Mouse (Mus musculus) liver, embryonic 15.5 days (tissue): ENCODE results near the gene Fam43b. TPM values are rescaled to one million over a fixed set of nuclear protein-coding genes. Genes with fewer than 3 reads are reported as not detected.
A peak's percentile ranks its signal among the peaks of the same experiment; 100 is the strongest.

Experiments
- ATAC-seq: fragments of 200-750 bp; cut with Nextera tagmentation; 2 replicates; pipeline ENCODE4 v1.8.0; 2017; ENCODE audit warnings: moderate number of reproducible peaks, mild to moderate bottlenecking, moderate library complexity; ENCODE audit not compliant: insufficient read depth
- H3K27ac ChIP-seq: fragments of 300-500 bp; sonication (generic); replicated peaks from 2 replicates; pipeline ENCODE4 v1.5.1; 2015; ENCODE audit warnings: mild to moderate bottlenecking, inconsistent platforms
- H3K27me3 ChIP-seq: fragments of 300-500 bp; sonication (generic); 2 replicates; pipeline ENCODE4 v1.6.1; 2015; ENCODE audit warnings: mild to moderate bottlenecking, inconsistent platforms
- H3K36me3 ChIP-seq: fragments of 300-500 bp; sonication (generic); replicated peaks from 2 replicates; pipeline ENCODE4 v1.6.1; 2015; ENCODE audit warnings: moderate library complexity, mild to moderate bottlenecking, inconsistent platforms
- H3K4me1 ChIP-seq: fragments of 300-500 bp; sonication (generic); replicated peaks from 2 replicates; pipeline ENCODE4 v1.6.1; 2015; ENCODE audit warnings: inconsistent platforms
- H3K4me2 ChIP-seq: fragments of 300-500 bp; sonication (generic); 2 replicates; pipeline ENCODE4 v1.6.1; 2015; ENCODE audit warnings: moderate library complexity, mild to moderate bottlenecking, inconsistent platforms
- H3K4me3 ChIP-seq: fragments of 300-500 bp; sonication (generic); replicated peaks from 2 replicates; pipeline ENCODE4 v1.5.1; 2015; ENCODE audit warnings: mild to moderate bottlenecking, inconsistent platforms
- H3K9ac ChIP-seq: fragments of 300-500 bp; sonication (generic); 2 replicates; pipeline ENCODE4 v1.6.1; 2015; ENCODE audit warnings: moderate library complexity, mild to moderate bottlenecking, inconsistent platforms
- H3K9me3 ChIP-seq: fragments of 300-500 bp; sonication (generic); replicated peaks from 2 replicates; pipeline ENCODE4 v1.6.1; 2016; ENCODE audit warnings: inconsistent platforms
- WGBS: fragments of 180-500 bp; shearing (Covaris S2); methylation state at CpG from one replicate; pipeline ENCODE4 v1.1.7; 2015; ENCODE audit warnings: mixed read lengths; ENCODE audit not compliant: insufficient replicate concordance; 5-methylcytosine and 5-hydroxymethylcytosine counted together
- polyA plus RNA-seq: library from polyadenylated mRNA; unstranded; fragments of >200 nt; fragmentation: Nextera tagmentation; extraction: Ambion mirVana; gene quantifications from 2 replicates; pipeline ENCODE4 v1.2.1, GENCODE M21; 2015

Gene Fam43b
- polyA plus RNA-seq, 1 experiment from 2014 or later = not detected

GRCm38 (mm10) chr4:138383789-138384188 lies 12.5 kb downstream of the Fam43b start:
- Histone ChIP-seq H3K4me1 (no peaks in the 10 kb centered on the region), H3K4me2 (no peak overlapping the region), H3K9ac (no peak overlapping the region), H3K4me3 (no peak overlapping the region), H3K9me3 (no peaks in the 10 kb centered on the region), H3K27ac (no peak overlapping the region), H3K36me3 (no peaks in the 10 kb centered on the region), H3K27me3 (no peaks in the 10 kb centered on the region)
- 45% methylated on average over 4 of the region's 4 CpGs for WGBS
- ATAC-seq = no peak

DNA sequence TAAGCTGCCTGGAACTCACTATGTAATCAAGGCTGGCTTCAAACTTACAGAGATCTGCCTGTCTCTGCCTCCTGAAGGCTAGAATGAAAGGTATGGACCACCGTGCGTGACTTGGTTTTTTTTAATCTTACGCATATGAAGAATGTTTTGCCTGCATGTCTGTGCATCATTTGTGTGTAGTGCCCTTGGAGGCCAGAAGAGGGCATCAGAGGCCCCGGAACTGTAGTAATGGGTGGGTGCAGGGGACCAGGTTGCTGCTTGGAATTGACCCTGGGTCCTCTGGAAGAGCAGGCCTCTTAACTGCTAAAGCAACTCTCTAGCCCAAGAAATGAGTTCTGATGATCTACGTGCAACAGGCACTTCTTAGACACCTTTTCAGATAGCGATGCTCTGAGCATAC lies 13.9 kb downstream of the Fam43b start:
- H3K36me3 ChIP-seq = no peaks in the 10 kb centered on the region
- WGBS = 67% methylated on average over 6 of the region's 6 CpGs
- no peak overlapping the region for H3K27ac ChIP-seq
- H3K9ac ChIP-seq = no peak overlapping the region
- H3K4me2 ChIP-seq = no peak overlapping the region
- H3K4me1 ChIP-seq = no peaks in the 10 kb centered on the region
- ATAC-seq = no peak
- H3K4me3 ChIP-seq = no peak overlapping the region
- H3K27me3 ChIP-seq = no peaks in the 10 kb centered on the region
- no peaks in the 10 kb centered on the region for H3K9me3 ChIP-seq

DNA sequence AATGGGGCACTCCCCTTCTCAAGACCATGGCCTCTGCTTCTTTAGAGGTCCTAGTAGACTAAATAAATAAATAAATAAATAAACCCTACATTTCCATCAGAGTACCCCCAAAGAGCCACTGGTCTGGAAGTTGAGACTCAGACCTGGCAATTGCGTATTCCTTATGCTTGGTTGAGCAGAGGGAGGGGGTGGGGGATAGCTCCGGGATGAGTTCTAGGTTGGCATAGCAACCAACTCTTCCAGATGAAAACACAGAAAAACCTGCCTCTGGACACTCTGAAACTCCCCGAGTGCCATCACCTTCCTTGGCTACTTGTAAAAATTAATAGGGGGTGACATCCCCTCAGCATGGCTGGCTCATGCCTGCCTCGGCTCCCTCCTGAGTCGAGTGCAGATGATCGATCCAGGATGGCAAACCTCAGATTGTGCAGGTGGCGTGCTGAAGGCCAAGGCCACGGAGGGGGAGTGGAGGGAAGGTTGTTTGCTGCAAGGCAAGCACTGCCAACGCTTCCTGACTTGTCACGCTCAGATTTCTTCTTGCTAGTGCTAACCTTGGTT lies 16.1 kb downstream of the Fam43b start:
- no peaks in the 10 kb centered on the region for H3K36me3 ChIP-seq
- no peak for ATAC-seq
- H3K4me1 ChIP-seq = no peaks in the 10 kb centered on the region
- H3K9me3 ChIP-seq = no peaks in the 10 kb centered on the region
- H3K9ac ChIP-seq = no peak overlapping the region
- no peak overlapping the region for H3K4me3 ChIP-seq
- 48% methylated on average over 10 of the region's 10 CpGs for WGBS
- no peaks in the 10 kb centered on the region for H3K27me3 ChIP-seq
- H3K27ac ChIP-seq = no peak overlapping the region
- no peak overlapping the region for H3K4me2 ChIP-seq

DNA sequence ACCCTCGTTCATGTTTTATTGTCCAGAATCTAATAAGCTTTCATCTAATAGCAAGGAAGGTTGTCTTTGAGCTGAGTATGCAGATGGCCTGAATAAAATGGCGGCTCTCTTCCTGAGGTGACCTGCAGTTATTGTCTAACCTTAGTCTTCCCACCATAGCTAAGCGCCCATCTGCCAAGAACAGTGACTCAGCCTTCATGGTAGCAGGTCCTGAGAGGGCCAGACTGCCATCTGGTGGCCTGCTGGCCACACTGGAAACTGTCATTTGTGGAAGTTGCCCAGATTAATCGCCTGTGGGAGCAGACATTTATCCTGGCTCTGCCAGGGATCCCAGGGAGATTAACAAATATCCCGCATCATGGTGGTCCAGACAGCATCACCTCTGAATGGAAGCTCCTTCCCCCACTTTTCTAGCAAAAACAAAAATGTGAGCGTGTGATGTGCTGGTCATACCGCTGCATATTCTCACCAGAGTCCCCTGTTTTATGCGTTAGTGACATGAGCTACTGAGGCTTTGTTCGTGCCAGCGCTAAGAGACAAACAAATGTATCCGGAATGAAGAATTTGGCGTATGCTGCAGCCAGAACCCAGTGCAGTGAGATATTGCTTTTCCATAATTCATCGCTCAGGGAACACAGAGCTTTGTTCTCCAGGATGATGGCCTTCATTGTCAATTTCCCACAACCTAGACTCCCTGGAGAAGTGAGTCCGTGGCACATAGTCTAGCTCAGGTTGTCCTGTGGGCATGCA lies 17.1 kb downstream of the Fam43b start:
- Histone ChIP-seq H3K4me3 (no peak overlapping the region), H3K9me3 (no peaks in the 10 kb centered on the region), H3K4me2 (no peak overlapping the region), H3K27ac (no peak overlapping the region), H3K4me1 (no peaks in the 10 kb centered on the region), H3K36me3 (no peaks in the 10 kb centered on the region), H3K9ac (no peak overlapping the region), H3K27me3 (no peaks in the 10 kb centered on the region)
- ATAC-seq = no peak
- WGBS = 40% methylated on average over 14 of the region's 14 CpGs

DNA sequence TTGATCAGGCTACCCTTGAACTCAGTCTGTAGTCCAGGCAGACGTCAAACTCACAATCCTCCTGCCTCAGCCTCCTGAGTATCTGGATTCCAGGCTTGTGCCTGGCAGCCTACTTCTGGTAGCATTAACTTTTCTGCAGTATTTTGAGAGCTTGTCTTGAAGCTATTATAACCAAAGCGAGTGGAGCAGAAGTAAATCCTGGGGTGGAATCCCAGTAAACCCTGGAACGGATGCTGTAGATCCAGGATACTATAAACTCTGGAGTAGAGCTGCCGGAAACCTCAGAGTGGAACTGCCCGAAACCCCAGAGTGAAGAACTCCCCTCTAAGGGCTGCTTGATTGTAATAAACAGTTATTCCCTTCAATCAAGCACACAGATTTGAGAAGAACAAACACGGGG lies 18.8 kb downstream of the Fam43b start:
- H3K36me3 ChIP-seq = no peaks in the 10 kb centered on the region
- H3K27ac ChIP-seq = no peak overlapping the region
- H3K4me1 ChIP-seq = no peaks in the 10 kb centered on the region
- WGBS = 39% methylated on average over 6 of the region's 6 CpGs
- ATAC-seq = no peak
- no peak overlapping the region for H3K9ac ChIP-seq
- no peak overlapping the region for H3K4me2 ChIP-seq
- no peaks in the 10 kb centered on the region for H3K27me3 ChIP-seq
- no peak overlapping the region for H3K4me3 ChIP-seq
- no peaks in the 10 kb centered on the region for H3K9me3 ChIP-seq

GRCm38 (mm10) chr4:138375117-138375516 lies 21.2 kb downstream of the Fam43b start:
- no peak overlapping the region for H3K4me2 ChIP-seq
- no peaks in the 10 kb centered on the region for H3K36me3 ChIP-seq
- 73% methylated on average over 3 of the region's 3 CpGs for WGBS
- no peak for ATAC-seq
- no peak overlapping the region for H3K27ac ChIP-seq
- H3K27me3 ChIP-seq = no peaks in the 10 kb centered on the region
- no peak overlapping the region for H3K9ac ChIP-seq
- H3K4me1 ChIP-seq = no peaks in the 10 kb centered on the region
- H3K4me3 ChIP-seq = no peak overlapping the region
- H3K9me3 ChIP-seq = no peaks in the 10 kb centered on the region

DNA sequence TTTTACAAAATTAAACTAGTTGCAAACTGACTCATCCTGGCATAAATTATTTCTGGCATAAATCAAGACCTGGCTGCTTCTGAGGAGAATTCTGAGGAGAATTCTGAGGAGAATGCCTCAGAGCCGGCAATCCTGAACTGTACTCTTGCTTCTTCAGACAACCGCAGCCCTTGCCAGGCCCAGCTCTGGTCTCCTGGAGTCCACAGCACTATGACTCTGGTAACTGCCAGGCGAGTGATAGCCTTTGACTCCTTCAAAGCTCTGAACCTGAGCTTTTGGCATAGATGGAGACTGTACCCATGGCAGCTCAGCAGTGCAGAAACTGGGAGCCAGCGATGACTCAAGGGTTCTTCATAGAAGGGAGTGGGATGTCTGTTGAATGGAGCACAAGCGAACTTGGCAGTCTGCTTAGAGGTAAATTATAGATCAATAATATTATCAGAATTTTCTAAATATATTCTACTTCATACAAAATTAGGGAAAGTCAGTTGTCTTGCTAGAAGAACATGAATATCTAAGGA lies 25.3 kb downstream of the Fam43b start:
- no peaks in the 10 kb centered on the region for H3K36me3 ChIP-seq
- peaks cover 14% of the 10 kb centered on the region; the same call in 1 of the 2 replicates for H3K4me1 ChIP-seq
- ATAC-seq = no peak
- no peak overlapping the region for H3K4me3 ChIP-seq
- peaks cover 22% of the 10 kb centered on the region for H3K27me3 ChIP-seq
- no peak overlapping the region for H3K4me2 ChIP-seq
- H3K27ac ChIP-seq = no peak overlapping the region
- H3K9me3 ChIP-seq = no peaks in the 10 kb centered on the region
- 66% methylated on average over 5 of the region's 5 CpGs for WGBS
- no peak overlapping the region for H3K9ac ChIP-seq

- 21% methylated on average over 12 of the region's 12 CpGs for WGBS
- no peak overlapping the region for H3K9ac ChIP-seq
- peaks cover 22% of the 10 kb centered on the region for H3K27me3 ChIP-seq
- peaks cover 14% of the 10 kb centered on the region; the same call in 1 of the 2 replicates for H3K4me1 ChIP-seq
- H3K4me2 ChIP-seq = peak overlapping the region; percentile 62
- no peak overlapping the region for H3K27ac ChIP-seq
- ATAC-seq = no peak
- no peaks in the 10 kb centered on the region for H3K36me3 ChIP-seq
- H3K4me3 ChIP-seq = no peak overlapping the region
- H3K9me3 ChIP-seq = no peaks in the 10 kb centered on the region
These were observed 27.6 kb downstream of the Fam43b start for GRCm38 (mm10) chr4:138368498-138369260.

- Histone ChIP-seq H3K27me3 (peaks cover 22% of the 10 kb centered on the region), H3K27ac (no peak within 1 kb of the TSS), H3K4me2 (peak within 1 kb of the TSS; percentile 62), H3K9me3 (no peaks in the 10 kb centered on the region), H3K4me1 (peaks cover 14% of the 10 kb centered on the region; the same call in 1 of the 2 replicates), H3K9ac (peak within 1 kb of the TSS; percentile 47), H3K36me3 (no peaks in the 10 kb centered on the region), H3K4me3 (peak within 1 kb of the TSS; percentile 55)
- WGBS = 3% methylated on average over 34 of the region's 34 CpGs
- ATAC-seq = peak; percentile 78
These were observed 28.5 kb downstream of the Fam43b start, which contains the start of gene Cda for GRCm38 (mm10) chr4:138367641-138368497. Gene Cda (minus strand): TSS chr4:138367992.

- Histone ChIP-seq H3K4me3 (no peak overlapping the region), H3K4me2 (no peak overlapping the region; the same call in 1 of the 2 replicates), H3K9ac (no peak overlapping the region), H3K9me3 (no peaks in the 10 kb centered on the region), H3K36me3 (no peaks in the 10 kb centered on the region), H3K27ac (no peak overlapping the region), H3K4me1 (peaks cover 14% of the 10 kb centered on the region; the same call in 1 of the 2 replicates), H3K27me3 (peaks cover 22% of the 10 kb centered on the region)
- WGBS = 45% methylated on average over 2 of the region's 2 CpGs
- ATAC-seq = no peak
These were observed 29.8 kb downstream of the Fam43b start for GRCm38 (mm10) chr4:138366561-138366960.
